Mouse (Mus musculus) layer of hippocampus, postnatal 36 days (tissue): Measurements from ENCODE around the gene Agap1. TPM values are rescaled to one million over a fixed set of nuclear protein-coding genes. Genes with fewer than 3 reads are reported as not detected.
"Not testable (repeated sequence)": the region's sequence is repeated elsewhere in the genome, so short reads cannot be mapped to it uniquely, and the experiment has no call there.

ENCODE experiments used
- DNase-seq, 2 experiments: peaks; one replicate each; pipeline ENCODE4 v3.0.0; 2022
- total RNA-seq, 2 experiments: library from RNA; stranded (reverse); gene quantifications; 2 replicates each; pipeline ENCODE4 v1.2.3; 2021

Agap1 gene
- total RNA-seq, 2 experiments from 2014 or later, result 256 to 286 TPM

- DNase-seq, result not testable (repeated sequence)
Measured at GRCm38 (mm10) chr1:89501891-89502290, 47.3 kb downstream of the Agap1 start.

GRCm38 (mm10) chr1:89509196-89509595 lies 54.6 kb downstream of the Agap1 start:
- DNase-seq, result no peak

GRCm38 (mm10) chr1:89509763-89510340 lies 55.2 kb downstream of the Agap1 start:
- DNase-seq, result no peak

GRCm38 (mm10) chr1:89510731-89511130 lies 56.1 kb downstream of the Agap1 start:
- DNase-seq, result no peak

- no peak for DNase-seq
Measured at GRCm38 (mm10) chr1:89513616-89514283, 59.1 kb downstream of the Agap1 start.

GRCm38 (mm10) chr1:89515808-89516560 lies 61.4 kb downstream of the Agap1 start:
- no peak for DNase-seq

- no peak for DNase-seq
Measured at GRCm38 (mm10) chr1:89517817-89518216, 63.2 kb downstream of the Agap1 start.

- no peak for DNase-seq
Measured at GRCm38 (mm10) chr1:89519914-89520643, 65.5 kb downstream of the Agap1 start.

GRCm38 (mm10) chr1:89521406-89521805 lies 66.8 kb downstream of the Agap1 start:
- DNase-seq, result no peak

GRCm38 (mm10) chr1:89521935-89522535 lies 67.4 kb downstream of the Agap1 start:
- no peak for DNase-seq

- peak; percentile 83 to 85 for DNase-seq
Measured at GRCm38 (mm10) chr1:89524369-89524768, 69.8 kb downstream of the Agap1 start.

- no peak for DNase-seq
Measured at GRCm38 (mm10) chr1:89524998-89525397, 70.4 kb downstream of the Agap1 start.

GRCm38 (mm10) chr1:89525825-89526224 lies 71.2 kb downstream of the Agap1 start:
- DNase-seq, result peak in 1 of 2 experiments; percentile 30

- DNase-seq, result no peak
Measured at GRCm38 (mm10) chr1:89528671-89529276, 74.2 kb downstream of the Agap1 start.

- no peak for DNase-seq
Measured at GRCm38 (mm10) chr1:89533702-89534101, 79.1 kb downstream of the Agap1 start.

- DNase-seq, result no peak
Measured at GRCm38 (mm10) chr1:89535206-89535605, 80.6 kb downstream of the Agap1 start.

- DNase-seq, result no peak
Measured at GRCm38 (mm10) chr1:89538163-89538946, 83.7 kb downstream of the Agap1 start.

GRCm38 (mm10) chr1:89539127-89539526 lies 84.5 kb downstream of the Agap1 start:
- no peak for DNase-seq

- DNase-seq, result no peak
Measured at GRCm38 (mm10) chr1:89541151-89541550, 86.5 kb downstream of the Agap1 start.

- no peak for DNase-seq
Measured at GRCm38 (mm10) chr1:89542464-89542863, 87.9 kb downstream of the Agap1 start.

- no peak for DNase-seq
Measured at GRCm38 (mm10) chr1:89543312-89543711, 88.7 kb downstream of the Agap1 start.
